Mouse (Mus musculus) cerebellum, adult 11 months (tissue): Measurements from ENCODE around the gene Paxx.

ENCODE experiments used
- DNase-seq: peaks from one replicate; pipeline ENCODE4 v3.0.0; 2022

Paxx gene

GRCm38 (mm10) chr2:25460551-25461309 is at the start of gene Paxx:
Gene Paxx (minus strand): TSS chr2:25461094.
- DNase-seq, result peak; percentile 93

GRCm38 (mm10) chr2:25509912-25510311 is 49.0 kb upstream of the Paxx start:
- DNase-seq, result no peak

- no peak for DNase-seq
These were observed 46.1 kb upstream of the Paxx start for GRCm38 (mm10) chr2:25506964-25507363.

DNA sequence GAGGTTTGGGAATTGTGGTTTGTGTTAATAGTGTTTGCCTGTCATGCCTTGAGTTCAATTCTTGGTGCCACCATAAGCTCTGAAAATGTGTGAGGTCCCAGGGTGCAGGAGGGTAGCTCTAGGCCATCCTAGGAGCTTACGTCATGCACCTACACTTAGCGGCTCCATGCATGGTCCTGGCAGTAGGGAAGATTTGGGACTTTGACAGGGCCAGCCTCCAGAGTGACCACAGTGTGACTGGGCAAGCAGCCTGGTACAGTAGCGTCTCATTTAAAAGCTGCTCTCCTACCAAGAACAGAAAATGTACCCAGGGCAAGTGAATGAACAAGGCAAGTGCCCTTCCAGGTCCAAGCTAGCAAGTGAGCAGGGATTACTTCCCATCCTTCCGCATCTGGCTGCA is 45.0 kb upstream of the Paxx start:
- no peak for DNase-seq

DNA sequence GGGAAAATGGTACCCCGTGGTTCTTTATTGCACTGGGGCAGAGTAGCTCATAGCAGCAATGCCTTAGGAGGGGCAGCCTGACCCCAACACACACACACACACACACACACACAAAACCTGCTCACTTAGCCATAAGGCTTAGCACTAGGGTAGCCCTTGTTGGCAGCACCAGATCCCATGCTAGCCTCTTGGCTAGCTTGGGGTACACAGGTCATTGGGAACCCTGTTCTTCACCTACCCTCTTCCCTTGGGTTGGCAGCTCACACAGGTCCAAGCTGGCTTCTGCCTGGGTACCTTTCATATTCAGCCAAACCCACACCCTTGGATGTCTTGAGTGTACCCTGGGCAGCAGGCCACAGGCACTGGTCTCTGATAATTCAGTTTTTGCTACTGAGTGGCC is 44.1 kb upstream of the Paxx start:
- peak; percentile 10 for DNase-seq

- DNase-seq, result peak; percentile 7
These were observed 43.6 kb upstream of the Paxx start for GRCm38 (mm10) chr2:25504538-25504937.

DNA sequence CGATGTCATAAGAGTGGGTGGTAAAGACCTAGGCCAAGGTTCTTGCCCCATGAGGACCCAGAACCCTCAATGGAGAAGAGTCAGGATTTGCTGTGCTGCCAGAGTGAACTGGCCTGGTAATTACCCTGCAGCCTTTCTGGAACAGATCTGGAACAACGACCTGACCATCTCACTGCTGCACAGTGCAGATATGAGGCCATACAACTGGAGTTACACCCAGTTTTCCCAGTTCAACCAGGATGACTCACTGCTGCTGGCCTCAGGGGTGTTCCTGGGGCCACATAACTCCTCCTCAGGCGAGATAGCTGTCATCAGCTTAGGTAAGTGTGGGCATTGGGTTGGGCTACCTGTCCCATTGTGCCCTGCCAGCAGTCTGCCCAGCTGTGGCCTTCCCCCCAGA is 41.8 kb upstream of the Paxx start:
- no peak for DNase-seq

DNA sequence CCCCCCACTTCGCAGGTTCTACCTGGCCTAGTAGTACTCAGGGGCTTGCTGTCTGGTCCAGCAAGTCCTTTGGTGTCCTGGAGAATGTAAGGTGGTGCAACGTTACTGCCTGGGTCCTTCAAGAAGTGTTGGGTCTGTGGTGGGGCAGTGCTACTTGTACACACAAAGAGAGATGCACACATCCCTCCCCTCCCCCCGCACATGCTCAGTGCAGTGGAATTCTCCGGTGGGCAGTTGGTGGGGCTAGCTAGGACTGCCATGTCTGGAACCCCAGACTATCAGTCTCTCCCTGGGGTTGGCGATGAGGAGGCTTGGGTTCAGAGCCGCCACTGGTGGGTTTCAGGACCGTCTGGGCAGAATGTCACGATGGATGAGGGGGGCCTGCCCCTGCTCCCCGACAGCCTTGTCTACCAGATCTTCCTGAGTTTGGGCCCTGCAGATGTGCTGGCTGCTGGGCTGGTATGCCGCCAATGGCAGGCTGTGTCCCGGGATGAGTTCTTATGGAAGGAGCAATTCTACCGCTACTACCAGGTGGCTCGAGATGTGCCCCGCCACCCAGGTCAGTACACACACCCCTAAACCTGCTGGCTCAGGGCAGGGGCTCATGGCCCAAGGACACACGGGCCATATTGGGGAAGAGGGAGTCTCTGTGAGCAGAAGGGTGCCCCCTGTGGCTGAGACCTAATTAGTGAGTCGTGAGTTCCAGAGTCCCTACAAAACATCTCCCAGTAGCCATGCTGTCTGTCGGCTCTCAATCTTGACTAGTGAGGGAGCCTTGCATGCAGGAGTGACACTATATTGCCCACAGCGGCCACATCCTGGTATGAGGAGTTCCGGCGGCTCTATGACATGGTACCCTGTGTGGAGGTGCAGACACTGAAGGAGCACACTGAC is 40.9 kb upstream of the Paxx start, which contains the start of gene C8g:
C8g (minus strand) TSS at position 127 of the 894 bp plus-strand sequence.
- peak; percentile 45 for DNase-seq

DNA sequence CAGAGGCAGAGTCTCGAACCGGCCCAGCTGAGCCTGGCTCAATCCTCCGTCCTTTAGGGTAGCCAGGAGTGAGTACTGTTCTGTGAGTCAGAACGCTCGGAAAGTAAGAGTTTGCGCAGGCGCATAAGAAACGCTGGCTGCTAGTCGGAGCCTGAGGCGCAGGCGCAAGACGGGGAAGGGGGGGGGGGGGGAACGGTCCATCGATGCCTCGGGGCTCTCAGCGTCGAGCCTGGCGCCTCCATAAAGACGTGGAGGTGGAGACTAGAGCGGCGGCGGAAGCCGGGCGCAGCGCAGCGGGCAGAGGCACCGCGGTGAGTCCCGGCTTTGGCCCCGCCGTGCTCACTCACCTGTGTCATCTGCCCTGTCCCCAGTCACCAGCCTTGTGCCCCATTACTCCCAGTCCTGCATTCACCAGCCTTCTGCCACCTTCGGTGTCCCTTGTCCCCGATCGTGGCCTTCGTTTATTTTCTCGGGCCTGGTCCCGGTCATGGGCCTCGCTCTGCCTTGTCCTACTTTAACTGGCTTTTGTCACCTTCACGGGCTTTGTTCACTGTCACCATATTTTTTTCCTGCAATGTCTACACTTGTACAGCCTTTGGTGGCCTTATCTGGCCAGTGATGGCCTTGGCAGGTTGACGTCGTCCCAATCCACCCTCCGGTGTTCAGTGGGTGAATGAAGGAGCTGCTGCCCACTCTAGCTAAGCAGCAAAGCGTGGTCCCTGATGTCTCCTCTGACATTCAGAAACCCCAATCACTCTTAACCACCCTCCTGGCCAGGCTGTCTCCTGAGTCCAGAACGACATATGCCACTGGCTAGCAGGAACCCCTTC is 39.9 kb upstream of the Paxx start, which contains the start of gene Fbxw5:
Fbxw5 (plus strand) TSS at position 175 of the 830 bp plus-strand sequence.
- DNase-seq, result peak; percentile 83

GRCm38 (mm10) chr2:25500071-25500575 is 39.2 kb upstream of the Paxx start:
- peak; percentile 35 for DNase-seq

GRCm38 (mm10) chr2:25498622-25499478 is 38.0 kb upstream of the Paxx start:
- DNase-seq, result peak; percentile 24

DNA sequence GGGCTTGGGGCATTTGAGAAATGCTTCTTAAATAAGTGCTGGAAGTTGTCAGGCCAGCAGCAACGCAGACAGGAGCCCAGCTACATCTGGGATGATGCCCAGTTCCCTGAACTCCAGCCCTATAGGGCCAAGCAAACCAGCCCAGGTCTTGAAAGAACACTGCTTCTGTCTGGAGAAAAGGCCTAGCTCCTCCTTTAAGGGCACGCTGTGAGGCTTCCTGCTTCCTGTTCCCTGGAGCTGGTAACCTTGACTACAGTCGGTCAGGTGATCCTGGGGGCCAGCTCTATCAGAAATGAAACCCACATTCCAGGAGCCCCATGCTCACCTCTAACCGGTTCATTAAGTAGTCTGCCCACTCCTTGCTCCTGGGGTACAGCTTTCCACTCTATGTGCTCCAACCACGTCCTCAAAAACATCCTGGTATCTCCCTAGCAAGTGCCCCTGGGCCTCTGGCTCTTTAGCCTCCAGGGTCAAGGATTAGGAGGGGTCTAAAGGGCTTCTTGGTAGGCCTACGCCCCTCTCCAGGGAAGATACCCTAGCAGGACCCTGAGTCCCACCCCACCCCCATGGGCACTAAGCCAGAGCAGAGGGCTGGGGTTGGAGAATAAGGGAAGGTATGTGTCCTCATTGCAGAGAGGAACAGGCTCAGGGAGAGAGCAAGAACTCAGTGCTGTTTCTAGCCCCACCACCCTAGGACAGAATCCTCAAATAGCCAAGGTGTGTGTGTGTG is 37.1 kb upstream of the Paxx start:
- peak; percentile 36 for DNase-seq

- peak; percentile 52 for DNase-seq
These were observed 35.6 kb upstream of the Paxx start for GRCm38 (mm10) chr2:25496462-25496861.

GRCm38 (mm10) chr2:25493476-25493961 is 32.6 kb upstream of the Paxx start, which contains the start of gene Lcn12:
Gene Lcn12 (minus strand): TSS chr2:25493911.
- peak; percentile 79 for DNase-seq

DNA sequence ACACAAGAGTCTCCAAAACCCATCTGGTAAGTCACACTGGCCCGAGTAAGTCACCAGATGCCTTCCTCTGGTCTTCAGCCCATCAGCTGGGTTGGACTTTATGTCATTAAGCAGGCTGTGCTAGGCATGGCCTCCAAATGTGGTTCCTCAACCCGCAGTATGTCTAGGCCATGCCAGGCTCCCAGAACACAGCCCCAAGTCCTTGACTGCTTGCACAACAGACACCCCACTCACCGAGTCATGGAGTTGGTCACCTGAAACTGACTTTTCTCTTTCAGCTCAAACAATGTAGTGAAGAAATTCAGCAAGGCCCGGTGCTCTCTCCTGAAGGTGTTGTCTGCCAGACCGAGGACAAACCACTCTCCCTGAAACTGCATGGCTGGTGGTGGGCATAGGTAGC is 32.1 kb upstream of the Paxx start:
- peak; percentile 14 for DNase-seq

DNA sequence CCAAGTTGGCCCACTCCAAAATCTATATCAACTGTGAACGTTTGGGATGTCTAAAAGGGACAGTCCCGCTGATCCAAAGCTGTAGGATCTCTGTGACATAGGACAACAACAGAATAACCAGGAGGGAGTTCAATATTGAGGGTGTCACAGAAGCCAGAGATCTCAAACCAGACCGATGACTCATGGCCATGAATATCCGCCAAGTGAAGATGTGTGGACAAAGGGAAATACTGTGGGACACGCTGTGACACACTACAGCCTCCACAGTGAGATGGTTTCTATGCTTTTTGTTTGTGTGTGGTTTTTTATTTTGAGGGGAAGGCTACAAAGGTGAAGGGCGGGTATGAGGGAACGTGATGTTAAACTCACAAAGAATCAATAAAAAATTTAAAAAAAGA is 27.8 kb upstream of the Paxx start:
- DNase-seq, result no peak

DNA sequence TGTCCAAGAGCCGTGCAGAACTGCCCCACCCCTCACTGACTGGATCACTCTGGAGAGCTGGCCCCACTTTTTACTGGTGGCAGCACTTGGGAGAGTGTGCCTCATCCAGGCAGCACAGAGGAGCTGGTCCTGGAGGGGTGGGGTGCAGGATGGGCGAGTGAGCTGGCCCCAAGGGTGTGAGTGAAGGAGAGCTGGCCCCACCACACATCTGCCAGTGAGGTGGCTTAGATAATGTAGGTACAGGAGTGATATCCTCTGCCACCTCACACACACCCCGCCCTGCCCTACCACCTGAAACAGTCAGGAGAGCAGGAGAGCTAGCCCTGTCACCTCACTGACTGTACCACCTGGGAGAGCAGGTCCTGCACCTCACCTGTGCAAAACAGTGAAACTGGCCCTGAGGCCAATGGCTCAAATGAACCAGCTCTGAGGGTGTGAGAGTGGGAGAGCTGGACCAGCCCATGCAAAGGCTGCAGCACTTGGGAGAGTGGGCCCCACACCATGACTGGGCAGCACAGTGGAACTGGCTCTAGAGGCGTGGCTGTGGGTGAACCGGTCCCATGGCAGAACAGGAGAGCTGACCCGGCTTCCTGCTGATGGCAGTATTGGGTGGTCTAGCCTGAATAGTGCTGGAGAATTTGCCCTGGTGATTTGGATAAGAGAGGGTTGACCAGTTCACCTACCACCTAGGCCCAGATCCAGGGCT is 27.2 kb upstream of the Paxx start:
- DNase-seq, result no peak

DNA sequence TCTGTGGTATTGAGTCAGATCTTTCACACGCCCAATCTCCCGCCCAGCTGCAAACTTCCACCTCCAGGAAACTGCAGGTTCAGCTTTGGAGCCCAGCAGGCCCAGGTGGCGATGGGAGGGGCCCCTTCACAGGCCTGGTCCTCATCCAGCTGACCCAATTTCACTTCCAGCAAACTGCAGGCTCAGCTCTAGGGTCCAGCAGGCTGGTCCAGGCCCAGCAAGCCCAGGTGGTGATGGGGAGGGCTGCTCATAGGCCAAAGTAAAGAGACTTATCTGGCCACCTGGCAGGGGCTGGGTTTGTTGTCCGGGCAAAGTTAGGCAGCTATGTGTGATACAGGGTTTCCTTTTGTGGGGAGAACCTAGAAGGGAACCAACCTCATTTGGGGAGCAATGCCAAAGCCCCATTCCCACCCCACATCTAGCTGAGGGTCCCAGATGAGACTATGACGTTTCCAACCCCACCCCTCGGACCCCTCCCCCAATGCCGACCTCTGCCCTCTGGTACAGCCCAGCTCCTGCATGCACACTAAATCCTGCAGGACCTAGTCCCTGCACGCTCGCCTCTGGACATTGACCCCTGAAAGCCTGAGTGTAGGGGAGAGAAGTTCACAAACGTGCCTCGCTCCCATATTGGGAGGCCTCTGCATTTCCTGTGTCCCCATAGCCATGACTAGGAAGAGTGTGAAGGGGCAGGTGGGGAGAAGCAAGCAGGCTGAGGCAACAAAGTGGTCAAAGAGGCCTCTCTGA is 24.2 kb upstream of the Paxx start:
- peak; percentile 95 for DNase-seq

GRCm38 (mm10) chr2:25482969-25483368 is 22.1 kb upstream of the Paxx start:
- DNase-seq, result peak; percentile 68
